Mouse (Mus musculus) neural tube, embryonic 11.5 days (tissue): ENCODE data around the gene Vps26b. TPM values are rescaled to one million over a fixed set of nuclear protein-coding genes. Genes with fewer than 3 reads are reported as not detected.

Experiments
- ATAC-seq: fragments of 200-750 bp; cut with Nextera tagmentation; 2 replicates; pipeline ENCODE4 v1.8.0; 2017; ENCODE audit warnings: moderate number of reproducible peaks, mild to moderate bottlenecking, moderate TSS enrichment, moderate library complexity; ENCODE audit not compliant: insufficient read depth, low FRiP score, low TSS enrichment
- DNase-seq: peaks from one replicate; pipeline ENCODE4 v3.0.0-alpha.2; 2015; ENCODE audit warnings: low spot score
- H3K27ac ChIP-seq: fragments of 300-500 bp; sonication (generic); 2 replicates; pipeline ENCODE4 v1.5.1; 2014; ENCODE audit warnings: low read depth, mild to moderate bottlenecking, low read length
- H3K27me3 ChIP-seq: fragments of 300-500 bp; sonication (generic); 2 replicates; pipeline ENCODE4 v1.6.1; 2014; ENCODE audit warnings: mild to moderate bottlenecking, low read length, mixed read lengths; ENCODE audit not compliant: control insufficient read depth, insufficient read depth
- H3K36me3 ChIP-seq: fragments of 300-500 bp; sonication (generic); 2 replicates; pipeline ENCODE4 v1.6.1; 2014; ENCODE audit warnings: mild to moderate bottlenecking, low read length, moderate library complexity, mixed read lengths; ENCODE audit not compliant: control insufficient read depth, insufficient read depth
- H3K4me1 ChIP-seq: fragments of 300-500 bp; sonication (generic); 2 replicates; pipeline ENCODE4 v1.6.1; 2014; ENCODE audit warnings: low read length, mixed read lengths; ENCODE audit not compliant: control insufficient read depth, insufficient read depth
- H3K4me2 ChIP-seq: fragments of 300-500 bp; sonication (generic); 2 replicates; pipeline ENCODE4 v1.6.1; 2014; ENCODE audit warnings: low read depth, mild to moderate bottlenecking, moderate library complexity
- H3K4me3 ChIP-seq: fragments of 300-500 bp; sonication (generic); 2 replicates; pipeline ENCODE4 v1.5.1; 2014; ENCODE audit warnings: low read depth, low read length
- H3K9ac ChIP-seq: fragments of 300-500 bp; sonication (generic); 2 replicates; pipeline ENCODE4 v1.6.1; 2014; ENCODE audit warnings: mild to moderate bottlenecking, low read length
- H3K9me3 ChIP-seq: fragments of 300-500 bp; sonication (generic); 2 replicates; pipeline ENCODE4 v1.6.1; 2016; ENCODE audit warnings: low read length; ENCODE audit not compliant: control insufficient read depth
- WGBS: fragments of 180-500 bp; shearing (Covaris S2); extraction: QIAGEN DNeasy Blood & Tissue Kit; methylation state at CpG from one replicate; pipeline ENCODE4 v1.1.7; 2014; 5-methylcytosine and 5-hydroxymethylcytosine counted together
- polyA plus RNA-seq: library from polyadenylated mRNA; unstranded; fragments of >200 nt; fragmentation: Nextera tagmentation; extraction: Ambion mirVana; gene quantifications from 2 replicates; pipeline ENCODE4 v1.2.1, GENCODE M21; 2014

The Vps26b gene
- polyA plus RNA-seq, 1 experiment from 2014 or later = 62.6 TPM

DNA sequence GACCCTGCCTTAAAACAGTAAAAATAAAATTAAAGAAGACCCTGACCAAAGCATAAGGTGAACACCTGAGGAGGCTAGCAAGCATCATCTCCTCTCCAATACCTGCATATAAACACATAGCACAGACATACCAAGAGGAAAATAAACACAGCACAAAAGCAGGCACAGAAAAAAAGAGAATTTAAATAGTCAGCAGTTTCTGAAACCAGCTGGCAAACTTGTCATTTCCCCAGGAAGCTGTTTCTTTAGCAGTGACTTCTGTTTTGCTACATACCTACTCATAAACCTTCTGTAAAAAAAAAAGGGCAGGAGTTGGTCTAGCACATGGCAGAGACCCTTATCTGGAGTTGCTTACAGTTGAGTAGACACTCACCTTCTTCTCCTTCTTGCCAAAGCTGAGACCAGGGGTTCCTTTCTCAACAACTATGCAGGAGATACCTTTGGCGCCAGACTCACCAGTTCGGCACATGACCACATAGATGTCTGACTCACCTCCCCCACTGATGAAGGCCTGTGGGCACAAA is 44.7 kb downstream of the Vps26b start:
- WGBS = 90% methylated on average over 2 of the region's 2 CpGs
- Histone ChIP-seq H3K4me3 (no peak overlapping the region), H3K9ac (no peak overlapping the region), H3K36me3 (peaks cover 9% of the 10 kb centered on the region), H3K9me3 (no peaks in the 10 kb centered on the region), H3K27ac (no peak overlapping the region), H3K4me2 (no peak overlapping the region), H3K4me1 (no peaks in the 10 kb centered on the region), H3K27me3 (no peaks in the 10 kb centered on the region)
- DNase-seq (no peak), ATAC-seq (no peak)

DNA sequence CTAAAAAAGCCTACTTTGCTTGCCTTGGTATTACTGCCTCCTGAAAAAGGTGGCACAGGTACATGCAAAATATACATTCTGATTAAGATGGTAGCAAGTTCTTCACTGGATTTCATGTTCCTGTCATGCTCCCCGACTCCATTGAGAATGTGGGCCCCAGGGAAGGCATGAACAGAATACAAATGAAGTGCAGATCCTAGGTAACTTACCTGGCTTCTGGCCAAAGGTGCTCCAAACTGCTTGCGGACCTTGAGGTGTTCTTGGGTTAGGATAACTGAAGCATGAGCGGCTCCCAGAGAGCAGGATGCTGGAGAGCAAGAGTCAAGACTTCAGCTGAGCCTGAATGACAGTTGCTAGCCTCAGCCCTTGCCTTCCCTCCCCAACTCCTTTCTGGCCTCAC is 51.1 kb downstream of the Vps26b start:
- Histone ChIP-seq H3K27me3 (no peaks in the 10 kb centered on the region), H3K4me2 (no peak overlapping the region), H3K4me1 (no peaks in the 10 kb centered on the region), H3K36me3 (peaks cover 3% of the 10 kb centered on the region; the same call in 1 of the 2 replicates), H3K9ac (no peak overlapping the region), H3K4me3 (no peak overlapping the region), H3K9me3 (no peaks in the 10 kb centered on the region), H3K27ac (no peak overlapping the region)
- DNase-seq (no peak), ATAC-seq (no peak)
- WGBS = 97% methylated on average over 3 of the region's 3 CpGs

DNA sequence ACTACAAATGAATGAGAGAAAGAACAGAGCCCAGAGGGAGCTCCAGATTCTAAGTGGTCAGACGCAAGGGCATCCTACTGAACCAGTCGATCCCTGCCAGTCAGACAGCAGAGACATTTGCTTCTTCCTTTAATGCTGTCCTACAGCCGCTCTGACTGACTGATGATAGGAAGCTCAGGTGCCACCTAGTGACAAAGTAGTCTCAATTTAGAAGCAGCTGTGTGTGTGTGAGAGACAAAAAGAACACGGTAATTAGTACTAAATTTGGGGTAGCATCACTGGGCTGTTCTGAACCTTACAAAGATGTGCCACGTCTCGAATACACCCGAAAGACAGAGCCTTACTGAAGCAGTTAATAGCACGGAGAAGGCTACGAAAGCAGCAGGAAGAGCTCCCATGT is 52.1 kb downstream of the Vps26b start:
- WGBS = 85% methylated on average over 9 of the region's 9 CpGs
- H3K4me1 ChIP-seq = no peaks in the 10 kb centered on the region
- no peaks in the 10 kb centered on the region for H3K27me3 ChIP-seq
- no peak for DNase-seq
- no peaks in the 10 kb centered on the region for H3K9me3 ChIP-seq
- H3K4me3 ChIP-seq = no peak overlapping the region
- ATAC-seq = no peak
- H3K9ac ChIP-seq = no peak overlapping the region
- H3K36me3 ChIP-seq = peaks cover 3% of the 10 kb centered on the region; the same call in 1 of the 2 replicates
- no peak overlapping the region for H3K27ac ChIP-seq
- no peak overlapping the region for H3K4me2 ChIP-seq

Other genes with a start within 250 kb of the Vps26b start
- 3.1 and 3.8 TPM in 2 replicates for gene Glb1l2, start 223.6 kb downstream of the Vps26b start, polyA plus RNA-seq
- gene Glb1l3, start 169.2 kb downstream of the Vps26b start, polyA plus RNA-seq = not detected in 2 replicates
- gene Gm1110, start 107.0 kb downstream of the Vps26b start, polyA plus RNA-seq = not detected in 2 replicates
- gene Acad8, start 30.5 kb downstream of the Vps26b start, polyA plus RNA-seq = 35.8 and 40.8 TPM in 2 replicates
- gene Thyn1, start 30.4 kb downstream of the Vps26b start, polyA plus RNA-seq = 139 and 146 TPM in 2 replicates
- 36.8 and 42.4 TPM in 2 replicates for gene Ncapd3, start 110 bp upstream of the Vps26b start, polyA plus RNA-seq
- gene Jam3, start 125.4 kb upstream of the Vps26b start, polyA plus RNA-seq = 137 and 138 TPM in 2 replicates